Mouse (Mus musculus): ENCODE results near the gene Henmt1. TPM values are rescaled to one million over a fixed set of nuclear protein-coding genes. Genes with fewer than 3 reads are reported as not detected.

The Henmt1 gene
- polyA plus RNA-seq, 1 experiment from 2014 or later = 1.8 TPM

DNA sequence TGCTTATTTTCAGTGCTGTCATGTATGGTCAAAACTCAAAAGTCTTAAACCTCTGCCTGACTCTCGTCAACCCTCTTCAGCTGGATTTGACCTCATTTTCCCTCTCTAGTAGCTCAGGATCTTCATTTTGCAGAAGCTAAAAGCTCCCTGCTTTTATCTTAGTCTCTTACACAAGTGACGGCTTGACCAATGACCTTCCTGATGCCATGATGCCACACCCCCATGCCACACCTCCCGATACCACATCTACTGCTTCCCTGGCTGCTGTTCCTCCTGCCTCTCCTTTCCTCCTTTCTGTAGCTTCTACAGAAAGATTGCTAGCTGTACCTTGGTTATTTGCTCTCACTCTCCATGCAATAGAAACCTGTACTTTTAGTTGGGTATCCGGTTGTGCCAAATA, 58.1 kb downstream of the Henmt1 start:
- 73% methylated on average over 4 of the region's 4 CpGs for WGBS
- DNase-seq (ENCODE audit: low spot score) = no peak
- H3K9ac ChIP-seq (ENCODE audit: low read length) = no peak overlapping the region

DNA sequence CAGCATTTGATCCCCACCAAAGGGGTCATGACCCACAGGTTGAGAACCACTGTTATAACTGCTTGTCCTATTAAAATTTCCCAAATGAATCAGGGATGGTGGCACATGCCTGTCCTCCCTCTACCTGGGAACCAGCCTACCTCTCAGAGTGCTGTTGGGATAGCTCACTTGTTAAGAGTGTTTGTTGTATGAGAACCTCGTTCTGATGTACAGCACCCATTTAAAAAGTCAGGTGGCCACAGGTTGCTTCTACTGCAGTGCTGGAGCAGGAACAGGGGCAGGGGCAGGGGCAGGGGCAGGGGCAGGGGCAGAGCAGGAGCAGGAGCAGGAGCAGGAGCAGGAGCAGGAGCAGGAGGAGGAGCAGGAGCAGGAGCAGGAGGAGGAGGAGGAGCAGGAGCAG, 59.5 kb downstream of the Henmt1 start:
- Histone ChIP-seq H3K27ac (ENCODE audit: low read depth, low read length) (no peak overlapping the region), H3K27me3 (replicated peaks; ENCODE audit: control insufficient read depth, insufficient read depth, low read length) (no peaks in the 10 kb centered on the region), H3K9ac (ENCODE audit: low read length) (no peak overlapping the region), H3K36me3 (ENCODE audit: control insufficient read depth, insufficient read depth, low read length) (peaks cover 6% of the 10 kb centered on the region; the same call in 1 of the 2 replicates), H3K4me1 (ENCODE audit: control insufficient read depth, insufficient read depth, low read length) (no peaks in the 10 kb centered on the region), H3K4me3 (ENCODE audit: low read depth, low read length) (no peak overlapping the region), H3K9me3 (replicated peaks; ENCODE audit: control insufficient read depth, low read length) (no peaks in the 10 kb centered on the region), H3K4me2 (ENCODE audit: low read length) (no peak overlapping the region)
- no peak for ATAC-seq
- DNase-seq (ENCODE audit: low spot score) = no peak
- WGBS = 81% methylated on average over 1 of the region's 1 CpGs

More for the DNA sequence above, 58.1 kb downstream of the Henmt1 start:
- H3K9me3 ChIP-seq (replicated peaks; ENCODE audit: control insufficient read depth, low read length) = no peaks in the 10 kb centered on the region
- peaks cover 6% of the 10 kb centered on the region; the same call in 1 of the 2 replicates for H3K36me3 ChIP-seq (ENCODE audit: control insufficient read depth, insufficient read depth, low read length)
- H3K27ac ChIP-seq (ENCODE audit: low read depth, low read length) = no peak overlapping the region
- no peak for ATAC-seq
- no peaks in the 10 kb centered on the region for H3K27me3 ChIP-seq (replicated peaks; ENCODE audit: control insufficient read depth, insufficient read depth, low read length)
- no peak overlapping the region for H3K4me3 ChIP-seq (ENCODE audit: low read depth, low read length)
- H3K4me1 ChIP-seq (ENCODE audit: control insufficient read depth, insufficient read depth, low read length) = no peaks in the 10 kb centered on the region
- H3K4me2 ChIP-seq (ENCODE audit: low read length) = no peak overlapping the region

DNA sequence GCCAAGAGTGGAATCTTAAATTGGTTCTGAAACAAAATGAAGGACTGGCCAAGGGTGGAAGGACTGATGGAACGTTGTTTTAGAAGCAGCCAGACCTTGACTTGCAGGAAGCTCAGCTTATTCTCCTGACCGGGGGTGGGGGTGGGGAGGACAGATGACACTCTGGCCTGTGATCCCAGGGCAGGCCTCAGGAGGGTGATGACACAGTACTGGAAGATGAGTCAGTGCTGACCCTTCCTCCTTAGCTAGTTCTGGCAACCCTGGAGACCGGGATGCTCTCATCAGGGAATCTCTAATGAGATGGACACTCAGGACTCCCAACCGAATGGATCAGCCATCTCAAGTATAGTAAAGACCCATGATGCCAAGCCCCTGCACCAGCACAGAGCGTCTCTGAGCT, 66.1 kb downstream of the Henmt1 start:
- WGBS = 87% methylated on average over 5 of the region's 5 CpGs
- DNase-seq (ENCODE audit: low spot score) (no peak), ATAC-seq (no peak)
- H3K27me3 ChIP-seq (replicated peaks; ENCODE audit: control insufficient read depth, insufficient read depth, low read length) = no peaks in the 10 kb centered on the region
- no peak overlapping the region for H3K9ac ChIP-seq (ENCODE audit: low read length)
- no peak overlapping the region for H3K4me3 ChIP-seq (ENCODE audit: low read depth, low read length)
- no peak overlapping the region for H3K27ac ChIP-seq (ENCODE audit: low read depth, low read length)
- H3K4me2 ChIP-seq (ENCODE audit: low read length) = no peak overlapping the region
- no peaks in the 10 kb centered on the region for H3K9me3 ChIP-seq (replicated peaks; ENCODE audit: control insufficient read depth, low read length)
- no peaks in the 10 kb centered on the region for H3K4me1 ChIP-seq (ENCODE audit: control insufficient read depth, insufficient read depth, low read length)
- peaks cover 6% of the 10 kb centered on the region; the same call in 1 of the 2 replicates for H3K36me3 ChIP-seq (ENCODE audit: control insufficient read depth, insufficient read depth, low read length)

DNA sequence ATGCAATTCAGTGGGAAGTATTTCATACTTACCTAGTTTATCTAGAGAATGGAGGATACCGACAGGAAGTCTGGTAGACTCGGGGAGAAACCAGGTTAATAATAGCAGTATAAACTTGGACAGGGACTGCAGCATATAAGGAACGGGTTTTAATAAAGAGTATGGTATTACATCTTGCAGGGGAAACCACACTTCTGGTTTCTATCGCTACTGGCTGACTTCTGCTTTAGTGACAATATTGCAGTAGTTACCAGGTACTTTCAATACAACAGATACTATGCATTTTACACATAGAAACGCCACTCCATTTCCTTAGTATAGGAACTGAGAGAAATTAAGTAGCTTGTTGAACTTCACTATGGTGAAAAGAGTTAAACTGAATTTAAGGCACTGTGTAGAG, 68.5 kb downstream of the Henmt1 start:
- Histone ChIP-seq H3K4me1 (ENCODE audit: control insufficient read depth, insufficient read depth, low read length) (no peaks in the 10 kb centered on the region), H3K27me3 (replicated peaks; ENCODE audit: control insufficient read depth, insufficient read depth, low read length) (no peaks in the 10 kb centered on the region), H3K9ac (ENCODE audit: low read length) (no peak overlapping the region), H3K27ac (ENCODE audit: low read depth, low read length) (no peak overlapping the region), H3K4me2 (ENCODE audit: low read length) (no peak overlapping the region), H3K4me3 (ENCODE audit: low read depth, low read length) (no peak overlapping the region), H3K9me3 (replicated peaks; ENCODE audit: control insufficient read depth, low read length) (no peaks in the 10 kb centered on the region), H3K36me3 (ENCODE audit: control insufficient read depth, insufficient read depth, low read length) (no peaks in the 10 kb centered on the region)
- WGBS = 92% methylated on average over 5 of the region's 5 CpGs
- ATAC-seq (no peak), DNase-seq (ENCODE audit: low spot score) (no peak)

Other genes starting within 250 kb of the Henmt1 start
- gene Gpsm2, start 217.6 kb upstream of the Henmt1 start, polyA plus RNA-seq (2014; fragmentation: Nextera tagmentation; extraction: Ambion mirVana) = 37.2 and 44.8 TPM in 2 replicates
- gene Aknad1, start 200.2 kb upstream of the Henmt1 start, polyA plus RNA-seq (2014; fragmentation: Nextera tagmentation; extraction: Ambion mirVana) = not detected in 2 replicates
- 13.8 and 14.0 TPM in 2 replicates for gene Stxbp3, start 99.3 kb upstream of the Henmt1 start, polyA plus RNA-seq (2014; fragmentation: Nextera tagmentation; extraction: Ambion mirVana)
- 0.07 TPM in 1 of 2 replicates, not detected in the other for gene Fndc7, start 49.9 kb upstream of the Henmt1 start, polyA plus RNA-seq (2014; fragmentation: Nextera tagmentation; extraction: Ambion mirVana)
- 33.9 and 42.6 TPM in 2 replicates for gene Prpf38b, start 28.1 kb upstream of the Henmt1 start, polyA plus RNA-seq (2014; fragmentation: Nextera tagmentation; extraction: Ambion mirVana)
- gene Gm9857, start 572 bp downstream of the Henmt1 start, polyA plus RNA-seq (2014; fragmentation: Nextera tagmentation; extraction: Ambion mirVana) = not detected in 2 replicates
- gene Fam102b, start 87.7 kb downstream of the Henmt1 start, polyA plus RNA-seq (2014; fragmentation: Nextera tagmentation; extraction: Ambion mirVana) = 11.1 and 11.6 TPM in 2 replicates
- not detected in 2 replicates for gene Slc25a54, start 140.6 kb downstream of the Henmt1 start, polyA plus RNA-seq (2014; fragmentation: Nextera tagmentation; extraction: Ambion mirVana)
- gene Slc25a24, start 183.3 kb downstream of the Henmt1 start, polyA plus RNA-seq (2014; fragmentation: Nextera tagmentation; extraction: Ambion mirVana) = 4.7 and 5.0 TPM in 2 replicates